Mouse (Mus musculus) forebrain, postnatal 0 days (tissue): ENCODE results near the gene Olfr49. TPM values are rescaled to one million over a fixed set of nuclear protein-coding genes. Genes with fewer than 3 reads are reported as not detected.

ENCODE experiments used
- ATAC-seq: fragments of 200-750 bp; cut with Nextera tagmentation; 2 replicates; pipeline ENCODE4 v1.8.0; 2017; ENCODE audit warnings: mild to moderate bottlenecking, moderate library complexity
- DNase-seq: peaks from one replicate; pipeline ENCODE4 v3.0.0-alpha.2; 2015
- H3K27ac ChIP-seq: fragments of 300-500 bp; sonication (generic); 2 replicates; pipeline ENCODE4 v1.5.1; 2014; ENCODE audit warnings: low read depth, mild to moderate bottlenecking, antibody characterized with exemption, low read length, moderate library complexity, mixed read lengths
- H3K27me3 ChIP-seq: fragments of 300-500 bp; sonication (generic); 2 replicates; pipeline ENCODE4 v1.6.1; 2014; ENCODE audit warnings: mild to moderate bottlenecking, low read length, mixed read lengths; ENCODE audit not compliant: insufficient read depth
- H3K36me3 ChIP-seq: fragments of 300-500 bp; sonication (generic); 2 replicates; pipeline ENCODE4 v1.6.1; 2014; ENCODE audit warnings: mild to moderate bottlenecking, moderate library complexity; ENCODE audit not compliant: insufficient read depth
- H3K4me1 ChIP-seq: fragments of 300-500 bp; sonication (generic); 2 replicates; pipeline ENCODE4 v1.6.1; 2014; ENCODE audit warnings: antibody characterized with exemption; ENCODE audit not compliant: insufficient read depth
- H3K4me2 ChIP-seq: fragments of 300-500 bp; sonication (generic); 2 replicates; pipeline ENCODE4 v1.6.1; 2014; ENCODE audit warnings: low read depth, mild to moderate bottlenecking, moderate library complexity
- H3K4me3 ChIP-seq: fragments of 300-500 bp; sonication (generic); 2 replicates; pipeline ENCODE4 v1.5.1; 2014; ENCODE audit warnings: low read depth, low read length, mixed read lengths
- H3K9ac ChIP-seq: fragments of 300-500 bp; sonication (generic); 2 replicates; pipeline ENCODE4 v1.6.1; 2014; ENCODE audit warnings: mild to moderate bottlenecking
- H3K9me3 ChIP-seq: fragments of 300-500 bp; sonication (generic); 2 replicates; pipeline ENCODE4 v1.6.1; 2016; ENCODE audit warnings: low read length
- CTCF ChIP-seq: sonication (generic); IDR thresholded peaks from 2 replicates; pipeline ENCODE4 v1.5.1; 2016; ENCODE audit warnings: antibody characterized with exemption, control low read depth, low read depth
- WGBS: fragments of 180-500 bp; shearing (Covaris S2); extraction: QIAGEN DNeasy Blood & Tissue Kit; methylation state at CpG from one replicate; pipeline ENCODE4 v1.1.7; 2014; 5-methylcytosine and 5-hydroxymethylcytosine counted together
- polyA plus RNA-seq: library from polyadenylated mRNA; unstranded; fragments of >200 nt; fragmentation: Nextera tagmentation; extraction: Ambion mirVana; gene quantifications from 2 replicates; pipeline ENCODE4 v1.2.1, GENCODE M21; 2015
- total RNA-seq: library from RNA; depleted of rRNA; stranded (reverse); fragments of >200 nt; gene quantifications from 2 replicates; pipeline ENCODE4 v1.2.3, GENCODE M21; 2014

Olfr49 gene
- total and polyA plus RNA-seq, 2 experiments from 2014 or later = not detected

- 69% methylated on average over 18 of the region's 18 CpGs for WGBS
- Histone ChIP-seq H3K9me3 (no peaks in the 10 kb centered on the region), H3K36me3 (no peaks in the 10 kb centered on the region), H3K4me1 (no peaks in the 10 kb centered on the region), H3K27ac (no peak overlapping the region), H3K9ac (no peak overlapping the region), H3K4me2 (no peak overlapping the region), H3K27me3 (no peaks in the 10 kb centered on the region), H3K4me3 (no peak overlapping the region)
- ATAC-seq (no peak), DNase-seq (no peak)
- no peak for TF ChIP-seq CTCF
Observed at GRCm38 (mm10) chr14:54321556-54322376, 37.0 kb upstream of the Olfr49 start.

DNA sequence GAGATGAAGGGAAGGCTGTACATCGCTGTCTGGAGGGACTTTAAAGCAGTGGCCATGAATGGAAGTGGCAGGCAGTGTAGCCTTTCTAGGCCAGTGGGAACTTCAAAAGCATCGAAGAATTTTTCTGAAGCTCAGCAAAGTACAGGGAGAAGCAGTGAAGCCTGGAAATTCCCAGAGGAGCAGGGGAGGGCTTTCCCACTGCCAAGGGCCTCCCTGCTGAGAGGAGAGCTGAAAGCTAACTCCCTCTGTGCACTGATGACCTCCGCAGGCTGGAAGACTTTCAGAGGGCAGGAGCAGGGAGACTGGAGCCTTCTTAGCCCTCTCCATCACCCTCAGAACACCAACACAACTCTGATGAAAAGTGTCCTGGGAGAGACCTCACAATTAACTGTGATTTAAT lies 27.0 kb upstream of the Olfr49 start:
- Histone ChIP-seq H3K27ac (no peak overlapping the region), H3K36me3 (no peaks in the 10 kb centered on the region), H3K4me1 (no peaks in the 10 kb centered on the region), H3K9me3 (no peaks in the 10 kb centered on the region), H3K9ac (no peak overlapping the region), H3K27me3 (no peaks in the 10 kb centered on the region), H3K4me2 (no peak overlapping the region), H3K4me3 (no peak overlapping the region)
- WGBS = 28% methylated on average over 3 of the region's 3 CpGs
- no peak for TF ChIP-seq CTCF
- no peak for DNase-seq
- ATAC-seq = no peak

DNA sequence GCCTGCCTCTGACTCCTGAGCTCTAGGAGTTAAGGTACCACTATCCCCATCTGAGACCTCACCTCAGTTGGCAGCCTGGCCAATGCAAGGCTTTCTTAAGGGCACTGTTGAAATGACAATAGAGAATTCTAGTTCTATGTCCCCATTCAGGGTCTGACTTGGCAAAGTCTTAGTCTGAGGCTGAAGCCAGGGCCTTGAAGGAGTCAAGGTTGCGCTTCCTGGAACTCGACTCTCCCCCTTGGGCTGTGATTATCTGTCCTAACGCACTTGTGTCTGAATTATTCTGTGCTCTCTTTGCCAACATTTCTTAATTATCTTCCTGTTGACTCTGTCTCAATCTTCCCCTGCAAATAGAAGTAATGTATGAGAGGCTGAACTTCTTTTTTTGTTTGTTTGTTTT lies 15.9 kb upstream of the Olfr49 start:
- DNase-seq = no peak
- Histone ChIP-seq H3K9ac (no peak overlapping the region), H3K27me3 (no peaks in the 10 kb centered on the region), H3K4me3 (no peak overlapping the region), H3K4me1 (no peaks in the 10 kb centered on the region), H3K9me3 (no peaks in the 10 kb centered on the region), H3K4me2 (no peak overlapping the region), H3K27ac (no peak overlapping the region), H3K36me3 (no peaks in the 10 kb centered on the region)
- WGBS = 90% methylated on average over 3 of the region's 3 CpGs
- no peak for ATAC-seq
- no peak for TF ChIP-seq CTCF

DNA sequence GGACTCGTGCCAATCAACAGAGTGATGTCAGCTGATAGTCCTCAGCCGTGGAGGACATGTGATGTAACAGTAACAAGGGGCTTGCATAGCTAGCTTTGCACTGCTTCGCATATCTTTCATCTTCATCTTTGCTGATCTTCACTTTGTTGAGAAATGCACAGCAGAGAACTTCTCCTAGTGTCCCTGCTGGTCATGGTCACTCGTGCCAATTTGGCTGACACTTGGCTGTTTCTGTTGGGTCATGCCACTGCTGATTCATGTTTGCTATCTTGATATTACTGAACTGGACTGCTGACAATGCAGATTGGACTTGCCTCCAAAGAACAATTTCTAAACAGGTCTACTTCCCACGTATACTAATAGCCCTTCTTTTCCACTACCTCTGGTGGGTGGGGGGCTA lies 15.4 kb upstream of the Olfr49 start:
- H3K9me3 ChIP-seq = no peaks in the 10 kb centered on the region
- no peak for DNase-seq
- WGBS = 85% methylated on average over 5 of the region's 5 CpGs
- no peak overlapping the region for H3K4me2 ChIP-seq
- H3K27me3 ChIP-seq = no peaks in the 10 kb centered on the region
- H3K9ac ChIP-seq = no peak overlapping the region
- TF ChIP-seq CTCF = no peak
- no peak overlapping the region for H3K27ac ChIP-seq
- H3K4me1 ChIP-seq = no peaks in the 10 kb centered on the region
- H3K36me3 ChIP-seq = no peaks in the 10 kb centered on the region
- H3K4me3 ChIP-seq = no peak overlapping the region
- no peak for ATAC-seq

GRCm38 (mm10) chr14:54276446-54276845 lies 8.3 kb downstream of the Olfr49 start:
- 97% methylated on average over 2 of the region's 2 CpGs for WGBS
- no peak overlapping the region for H3K9ac ChIP-seq
- no peak overlapping the region for H3K4me2 ChIP-seq
- H3K9me3 ChIP-seq = no peaks in the 10 kb centered on the region
- H3K36me3 ChIP-seq = no peaks in the 10 kb centered on the region
- no peak overlapping the region for H3K27ac ChIP-seq
- ATAC-seq (no peak), DNase-seq (no peak)
- no peaks in the 10 kb centered on the region for H3K4me1 ChIP-seq
- no peak for TF ChIP-seq CTCF
- no peaks in the 10 kb centered on the region for H3K27me3 ChIP-seq
- H3K4me3 ChIP-seq = no peak overlapping the region

GRCm38 (mm10) chr14:54272696-54273095 lies 12.0 kb downstream of the Olfr49 start:
- Histone ChIP-seq H3K9me3 (no peaks in the 10 kb centered on the region), H3K4me2 (no peak overlapping the region), H3K4me3 (no peak overlapping the region), H3K27ac (no peak overlapping the region), H3K4me1 (no peaks in the 10 kb centered on the region), H3K27me3 (no peaks in the 10 kb centered on the region), H3K9ac (no peak overlapping the region), H3K36me3 (no peaks in the 10 kb centered on the region)
- WGBS = 88% methylated on average over 3 of the region's 3 CpGs
- DNase-seq (no peak), ATAC-seq (no peak)
- no peak for TF ChIP-seq CTCF

DNA sequence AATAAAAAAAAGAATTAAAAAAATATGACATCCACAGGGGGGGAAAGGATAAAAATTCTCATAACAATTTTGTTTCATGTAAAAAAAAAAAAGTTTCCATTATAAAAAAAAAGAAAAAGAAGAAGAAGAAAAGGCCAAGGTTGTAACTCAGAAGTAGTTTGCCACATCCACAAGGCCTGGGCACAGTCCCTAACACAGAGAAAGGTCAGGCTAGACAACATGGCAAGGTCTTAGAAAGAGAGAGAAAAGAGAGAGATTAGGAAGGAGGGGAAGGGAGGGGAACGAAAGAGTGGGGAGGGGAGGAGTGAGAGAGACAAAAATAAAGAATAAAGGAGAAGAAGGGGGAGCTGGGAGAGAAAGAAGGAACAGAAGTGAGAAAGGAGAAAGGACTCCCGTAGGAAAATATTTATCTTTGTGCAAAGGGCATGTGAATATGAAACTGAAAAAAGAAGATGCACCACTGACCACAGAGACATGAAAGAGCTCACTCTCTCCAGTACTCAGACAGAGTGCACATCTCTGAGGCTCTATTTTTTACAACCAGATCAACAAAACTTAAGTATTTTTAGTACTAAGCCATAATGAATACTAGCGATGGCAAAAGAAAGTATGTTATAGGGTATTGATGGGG lies 12.6 kb downstream of the Olfr49 start:
- WGBS = 72% methylated on average over 3 of the region's 3 CpGs

More for the DNA sequence above, 12.6 kb downstream of the Olfr49 start:
- Histone ChIP-seq H3K9ac (no peak overlapping the region), H3K27ac (no peak overlapping the region), H3K4me3 (no peak overlapping the region), H3K36me3 (no peaks in the 10 kb centered on the region), H3K9me3 (no peaks in the 10 kb centered on the region), H3K27me3 (no peaks in the 10 kb centered on the region), H3K4me1 (no peaks in the 10 kb centered on the region), H3K4me2 (no peak overlapping the region)
- DNase-seq (no peak), ATAC-seq (no peak)
- TF ChIP-seq CTCF = no peak
